Mouse (Mus musculus): ENCODE measurements around the gene Pakap.
"Not testable (repeated sequence)": the region's sequence is repeated elsewhere in the genome, so short reads cannot be mapped to it uniquely, and the experiment has no call there.

The Pakap gene

GRCm38 (mm10) chr4:57855281-57855941, 287.4 kb downstream of the Pakap start:
- DNase-seq (ENCODE audit: extremely low read depth, insufficient read length, low spot score): no peak

GRCm38 (mm10) chr4:57856673-57857072, 288.7 kb downstream of the Pakap start:
- no peak for DNase-seq (ENCODE audit: extremely low read depth, insufficient read length, low spot score)

GRCm38 (mm10) chr4:57860204-57860611, 292.2 kb downstream of the Pakap start:
- peak; percentile 83 for DNase-seq (ENCODE audit: extremely low read depth, insufficient read length, low spot score)

- DNase-seq (ENCODE audit: extremely low read depth, insufficient read length, low spot score): peak; percentile 47
Measured at GRCm38 (mm10) chr4:57861166-57861565, 293.2 kb downstream of the Pakap start.

- no peak for DNase-seq (ENCODE audit: extremely low read depth, insufficient read length, low spot score)
Measured at GRCm38 (mm10) chr4:57861856-57862255, 293.9 kb downstream of the Pakap start.

- DNase-seq (ENCODE audit: extremely low read depth, insufficient read length, low spot score): no peak
Measured at GRCm38 (mm10) chr4:57862269-57862986, 294.4 kb downstream of the Pakap start.

- DNase-seq (ENCODE audit: extremely low read depth, insufficient read length, low spot score): no peak
Measured at GRCm38 (mm10) chr4:57866088-57866487, 298.1 kb downstream of the Pakap start.

- DNase-seq (ENCODE audit: extremely low read depth, insufficient read length, low spot score): no peak
Measured at GRCm38 (mm10) chr4:57866990-57867389, 299.0 kb downstream of the Pakap start.

GRCm38 (mm10) chr4:57867454-57867853, 299.5 kb downstream of the Pakap start:
- DNase-seq (ENCODE audit: extremely low read depth, insufficient read length, low spot score): no peak

- no peak for DNase-seq (ENCODE audit: extremely low read depth, insufficient read length, low spot score)
Measured at GRCm38 (mm10) chr4:57879137-57879536, 311.2 kb downstream of the Pakap start.

- no peak for DNase-seq (ENCODE audit: extremely low read depth, insufficient read length, low spot score)
Measured at GRCm38 (mm10) chr4:57879804-57880357, 311.9 kb downstream of the Pakap start.

GRCm38 (mm10) chr4:57883520-57884421, 315.8 kb downstream of the Pakap start:
- DNase-seq (ENCODE audit: extremely low read depth, insufficient read length, low spot score): no peak

- no peak for DNase-seq (ENCODE audit: extremely low read depth, insufficient read length, low spot score)
Measured at GRCm38 (mm10) chr4:57884511-57884910, 316.5 kb downstream of the Pakap start.

GRCm38 (mm10) chr4:57885186-57885585, 317.2 kb downstream of the Pakap start:
- DNase-seq (ENCODE audit: extremely low read depth, insufficient read length, low spot score): no peak

GRCm38 (mm10) chr4:57886066-57886887, 318.3 kb downstream of the Pakap start:
- DNase-seq (ENCODE audit: extremely low read depth, insufficient read length, low spot score): no peak

GRCm38 (mm10) chr4:57886888-57887230, 318.9 kb downstream of the Pakap start:
- no peak for DNase-seq (ENCODE audit: extremely low read depth, insufficient read length, low spot score)

GRCm38 (mm10) chr4:57888246-57888645, 320.3 kb downstream of the Pakap start:
- no peak for DNase-seq (ENCODE audit: extremely low read depth, insufficient read length, low spot score)

- not testable (repeated sequence) for DNase-seq (ENCODE audit: extremely low read depth, insufficient read length, low spot score)
Measured at GRCm38 (mm10) chr4:57888978-57889377, 321.0 kb downstream of the Pakap start.

- no peak for DNase-seq (ENCODE audit: extremely low read depth, insufficient read length, low spot score)
Measured at GRCm38 (mm10) chr4:57889773-57890172, 321.8 kb downstream of the Pakap start.

GRCm38 (mm10) chr4:57892001-57892586, 324.1 kb downstream of the Pakap start:
- no peak for DNase-seq (ENCODE audit: extremely low read depth, insufficient read length, low spot score)
